Mouse (Mus musculus) olfactory bulb, adult 2 months (tissue): ENCODE measurements at regions not wholly inside any gene's neighbourhood (a gene's known extent, or its start where the extent isn't known, plus 50 kb on each side); places are given as distances from the start of the nearest gene placed in this dataset.

Experiments used
- CTCF ChIP-seq: fragments of 200-500 bp; IDR thresholded peaks from 2 replicates; pipeline ENCODE4 v1.5.1; 2012; ENCODE audit warnings: low read depth, mild to moderate bottlenecking, low read length, moderate library complexity; ENCODE audit not compliant: insufficient read depth
- POLR2A ChIP-seq: fragments of 200-500 bp; IDR thresholded peaks from 2 replicates; pipeline ENCODE4 v1.6.1; 2012; ENCODE audit warnings: mild to moderate bottlenecking, low read depth, low read length, moderate library complexity; ENCODE audit not compliant: insufficient read depth

GRCm38 (mm10) chr9:32835626-32835971 lies 199.6 kb downstream of the Ets1 start:
- TF ChIP-seq POLR2A (no peak), CTCF (no peak)
